Mouse (Mus musculus) forebrain, embryonic 10.5 days (tissue): Measurements from ENCODE around the gene Cacnb3. TPM values are rescaled to one million over a fixed set of nuclear protein-coding genes. Genes with fewer than 3 reads are reported as not detected.

Experiments
- DNase-seq: peaks from one replicate; pipeline ENCODE4 v3.0.0-alpha.2; 2017; ENCODE audit warnings: low spot score; ENCODE audit errors: extremely low spot score
- H3K27ac ChIP-seq: fragments of 300-500 bp; sonication (generic); 2 replicates; pipeline ENCODE4 v1.5.1; 2016; ENCODE audit warnings: mild to moderate bottlenecking
- H3K27me3 ChIP-seq: fragments of 300-500 bp; sonication (generic); 2 replicates; pipeline ENCODE4 v1.6.1; 2016; ENCODE audit warnings: mild to moderate bottlenecking; ENCODE audit not compliant: poor library complexity, severe bottlenecking
- H3K36me3 ChIP-seq: fragments of 300-500 bp; sonication (generic); replicated peaks from 2 replicates; pipeline ENCODE4 v1.6.1; 2016; ENCODE audit warnings: mild to moderate bottlenecking, moderate library complexity
- H3K4me1 ChIP-seq: fragments of 300-500 bp; sonication (generic); 2 replicates; pipeline ENCODE4 v1.6.1; 2016
- H3K4me3 ChIP-seq: fragments of 300-500 bp; sonication (generic); 2 replicates; pipeline ENCODE4 v1.5.1; 2016; ENCODE audit warnings: mild to moderate bottlenecking, moderate library complexity
- H3K9me3 ChIP-seq: fragments of 300-500 bp; sonication (generic); 2 replicates; pipeline ENCODE4 v1.6.1; 2016; ENCODE audit warnings: mild to moderate bottlenecking, moderate library complexity
- WGBS: fragments of 180-500 bp; shearing (Covaris S2); methylation state at CpG from one replicate; pipeline ENCODE4 v1.1.7; 2016; 5-methylcytosine and 5-hydroxymethylcytosine counted together
- polyA plus RNA-seq: library from polyadenylated mRNA; unstranded; fragments of >200 nt; fragmentation: Nextera tagmentation; extraction: Ambion mirVana; gene quantifications from 2 replicates; pipeline ENCODE4 v1.2.1, GENCODE M21; 2016

The Cacnb3 gene
- polyA plus RNA-seq, 1 experiment from 2014 or later, result 19.9 TPM

GRCm38 (mm10) chr15:98631493-98631892 lies 853 bp downstream of the Cacnb3 start:
- DNase-seq, result peak; percentile 82
- Histone ChIP-seq H3K9me3 (no peaks in the 10 kb centered on the region), H3K4me1 (peaks cover 85% of the 10 kb centered on the region), H3K4me3 (peak overlapping the region; percentile 87), H3K27me3 (peaks cover 100% of the 10 kb centered on the region), H3K36me3 (no peaks in the 10 kb centered on the region), H3K27ac (peak overlapping the region; percentile 80)
- WGBS, result under 1% methylated on average over 18 of the region's 18 CpGs

- Histone ChIP-seq H3K27me3 (peaks cover 100% of the 10 kb centered on the region), H3K4me3 (peak overlapping the region; percentile 87), H3K9me3 (no peaks in the 10 kb centered on the region), H3K4me1 (peaks cover 90% of the 10 kb centered on the region), H3K27ac (peak overlapping the region; percentile 80), H3K36me3 (no peaks in the 10 kb centered on the region)
- DNase-seq, result peak; percentile 69
- WGBS, result under 1% methylated on average over 25 of the region's 25 CpGs
Observed at GRCm38 (mm10) chr15:98632107-98632744, 1.6 kb downstream of the Cacnb3 start.

GRCm38 (mm10) chr15:98632921-98633320 lies 2.3 kb downstream of the Cacnb3 start:
- no peak for DNase-seq
- Histone ChIP-seq H3K27ac (peak overlapping the region; percentile 80; the same call in 1 of the 2 replicates), H3K36me3 (no peaks in the 10 kb centered on the region), H3K4me1 (peaks cover 90% of the 10 kb centered on the region), H3K9me3 (no peaks in the 10 kb centered on the region), H3K27me3 (peaks cover 100% of the 10 kb centered on the region), H3K4me3 (peak overlapping the region; percentile 87)
- under 1% methylated on average over 4 of the region's 4 CpGs for WGBS

- H3K4me3 ChIP-seq, result peak overlapping the region; percentile 87
- H3K36me3 ChIP-seq, result no peaks in the 10 kb centered on the region
- H3K9me3 ChIP-seq, result no peaks in the 10 kb centered on the region
- no peak for DNase-seq
- H3K27ac ChIP-seq, result peak overlapping the region; percentile 95
- WGBS, result 0% methylated on average over 25 of the region's 25 CpGs
- peaks cover 94% of the 10 kb centered on the region for H3K27me3 ChIP-seq
- peaks cover 80% of the 10 kb centered on the region for H3K4me1 ChIP-seq
Observed at GRCm38 (mm10) chr15:98633822-98634470, 3.3 kb downstream of the Cacnb3 start.

GRCm38 (mm10) chr15:98634541-98635081 lies 4.0 kb downstream of the Cacnb3 start:
- Histone ChIP-seq H3K27ac (peak overlapping the region; percentile 95), H3K4me3 (peak overlapping the region; percentile 87), H3K36me3 (peaks cover 4% of the 10 kb centered on the region; the same call in 1 of the 2 replicates), H3K4me1 (peaks cover 79% of the 10 kb centered on the region), H3K27me3 (peaks cover 93% of the 10 kb centered on the region), H3K9me3 (no peaks in the 10 kb centered on the region)
- WGBS, result under 1% methylated on average over 63 of the region's 65 CpGs
- peak; percentile 87 for DNase-seq

GRCm38 (mm10) chr15:98635291-98635841 lies 4.7 kb downstream of the Cacnb3 start:
- H3K27me3 ChIP-seq, result peaks cover 92% of the 10 kb centered on the region
- peaks cover 11% of the 10 kb centered on the region for H3K36me3 ChIP-seq
- peak overlapping the region; percentile 95 for H3K27ac ChIP-seq
- peaks cover 79% of the 10 kb centered on the region for H3K4me1 ChIP-seq
- H3K4me3 ChIP-seq, result peak overlapping the region; percentile 87
- H3K9me3 ChIP-seq, result no peaks in the 10 kb centered on the region
- DNase-seq, result no peak
- 1% methylated on average over 21 of the region's 21 CpGs for WGBS

GRCm38 (mm10) chr15:98636517-98636916 lies 5.9 kb downstream of the Cacnb3 start:
- Histone ChIP-seq H3K4me1 (peaks cover 68% of the 10 kb centered on the region), H3K9me3 (no peaks in the 10 kb centered on the region), H3K36me3 (peaks cover 21% of the 10 kb centered on the region), H3K27ac (no peak overlapping the region), H3K27me3 (peaks cover 86% of the 10 kb centered on the region), H3K4me3 (peak overlapping the region; percentile 87)
- WGBS, result 38% methylated on average over 5 of the region's 5 CpGs
- no peak for DNase-seq

- peaks cover 80% of the 10 kb centered on the region for H3K27me3 ChIP-seq
- 34% methylated on average over 3 of the region's 3 CpGs for WGBS
- no peak for DNase-seq
- peak overlapping the region; percentile 87; the same call in 1 of the 2 replicates for H3K4me3 ChIP-seq
- H3K27ac ChIP-seq, result no peak overlapping the region
- H3K9me3 ChIP-seq, result no peaks in the 10 kb centered on the region
- peaks cover 27% of the 10 kb centered on the region for H3K36me3 ChIP-seq
- peaks cover 61% of the 10 kb centered on the region for H3K4me1 ChIP-seq
Observed at GRCm38 (mm10) chr15:98637155-98637554, 6.5 kb downstream of the Cacnb3 start.

- peaks cover 50% of the 10 kb centered on the region for H3K27me3 ChIP-seq
- no peak overlapping the region for H3K27ac ChIP-seq
- no peak overlapping the region for H3K4me3 ChIP-seq
- no peak for DNase-seq
- WGBS, result 40% methylated on average over 8 of the region's 8 CpGs
- H3K9me3 ChIP-seq, result no peaks in the 10 kb centered on the region
- H3K4me1 ChIP-seq, result peaks cover 31% of the 10 kb centered on the region
- peaks cover 57% of the 10 kb centered on the region for H3K36me3 ChIP-seq
Observed at GRCm38 (mm10) chr15:98640157-98640556, 9.5 kb downstream of the Cacnb3 start.

GRCm38 (mm10) chr15:98644406-98644805 lies 13.8 kb downstream of the Cacnb3 start:
- Histone ChIP-seq H3K27me3 (peaks cover 15% of the 10 kb centered on the region; the same call in 1 of the 2 replicates), H3K4me3 (no peak overlapping the region), H3K27ac (no peak overlapping the region), H3K9me3 (no peaks in the 10 kb centered on the region), H3K4me1 (peaks cover 7% of the 10 kb centered on the region), H3K36me3 (peaks cover 97% of the 10 kb centered on the region)
- 89% methylated on average over 12 of the region's 12 CpGs for WGBS
- no peak for DNase-seq

- H3K27me3 ChIP-seq, result peaks cover 6% of the 10 kb centered on the region; the same call in 1 of the 2 replicates
- no peak for DNase-seq
- H3K36me3 ChIP-seq, result peaks cover 98% of the 10 kb centered on the region
- no peaks in the 10 kb centered on the region for H3K4me1 ChIP-seq
- WGBS, result 95% methylated on average over 24 of the region's 24 CpGs
- no peak overlapping the region for H3K27ac ChIP-seq
- H3K4me3 ChIP-seq, result no peak overlapping the region
- H3K9me3 ChIP-seq, result no peaks in the 10 kb centered on the region
Observed at GRCm38 (mm10) chr15:98645057-98646026, 14.7 kb downstream of the Cacnb3 start.

- Histone ChIP-seq H3K27me3 (no peaks in the 10 kb centered on the region), H3K4me3 (no peak overlapping the region), H3K27ac (no peak overlapping the region), H3K9me3 (no peaks in the 10 kb centered on the region), H3K36me3 (peaks cover 100% of the 10 kb centered on the region), H3K4me1 (no peaks in the 10 kb centered on the region)
- 87% methylated on average over 8 of the region's 8 CpGs for WGBS
- no peak for DNase-seq
Observed at GRCm38 (mm10) chr15:98646737-98647136, 16.1 kb downstream of the Cacnb3 start.
